Mouse (Mus musculus): ENCODE measurements around the gene Stard5.

The Stard5 gene

DNA sequence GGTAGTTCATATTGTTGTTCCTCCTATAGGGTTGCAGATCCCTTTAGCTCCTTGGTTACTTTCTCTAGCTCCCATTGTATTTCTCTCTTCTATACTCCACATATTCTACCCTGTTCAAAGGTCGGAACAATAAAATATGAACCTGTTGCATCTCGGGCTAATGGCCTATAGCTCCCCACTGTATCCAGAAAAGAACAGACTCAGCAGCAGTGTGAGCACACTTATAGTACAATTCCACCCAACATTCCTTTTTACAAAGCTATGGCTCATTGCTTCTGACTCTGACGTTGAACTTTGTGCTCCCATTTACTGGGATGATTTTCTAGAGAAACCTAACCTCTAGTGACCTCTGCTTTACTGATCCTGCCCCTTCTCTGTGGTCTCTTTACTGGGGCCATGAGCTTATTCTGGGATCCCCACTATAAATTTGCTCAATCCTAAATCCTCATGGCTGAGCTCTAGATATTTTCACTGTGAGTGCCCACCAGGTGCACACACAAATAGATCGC lies 34.4 kb downstream of the Stard5 start:
- DNase-seq (ENCODE audit: low spot score in 2 of 2): no peak

DNA sequence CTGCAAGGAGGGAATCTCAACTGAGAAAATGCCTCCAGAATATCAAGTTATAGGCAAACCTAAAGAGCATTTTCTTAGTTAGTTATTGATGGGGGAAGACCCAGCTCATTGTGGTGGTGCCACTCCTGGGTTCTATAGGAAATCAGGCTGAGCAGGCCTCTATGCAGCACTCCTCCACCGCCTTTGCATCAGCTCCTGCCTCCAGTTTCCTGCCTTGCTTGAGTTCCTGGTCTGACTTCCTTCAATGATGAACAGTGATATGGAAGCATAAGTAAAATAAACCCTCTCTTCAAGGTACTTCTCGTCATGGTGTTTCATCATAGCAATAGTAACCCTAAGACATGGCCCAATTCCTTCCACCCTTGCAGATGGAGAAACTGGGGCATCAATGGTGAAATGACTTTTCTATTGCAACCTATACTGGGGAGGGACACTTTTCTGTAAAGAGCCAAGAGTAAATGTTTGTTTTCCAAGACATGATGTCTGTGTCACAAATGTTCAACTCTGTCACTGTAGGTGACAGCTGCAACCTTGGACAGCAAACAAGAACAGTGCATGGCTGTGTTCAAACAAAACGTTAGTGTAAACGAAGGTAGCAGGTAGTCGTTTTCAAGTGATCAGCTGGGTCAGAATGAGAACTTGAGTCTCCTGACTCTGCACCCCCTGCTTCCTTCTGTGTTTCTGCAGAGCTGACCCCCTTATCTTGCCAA lies 36.3 kb downstream of the Stard5 start:
- no peak for DNase-seq (ENCODE audit: low spot score in 2 of 2)

DNA sequence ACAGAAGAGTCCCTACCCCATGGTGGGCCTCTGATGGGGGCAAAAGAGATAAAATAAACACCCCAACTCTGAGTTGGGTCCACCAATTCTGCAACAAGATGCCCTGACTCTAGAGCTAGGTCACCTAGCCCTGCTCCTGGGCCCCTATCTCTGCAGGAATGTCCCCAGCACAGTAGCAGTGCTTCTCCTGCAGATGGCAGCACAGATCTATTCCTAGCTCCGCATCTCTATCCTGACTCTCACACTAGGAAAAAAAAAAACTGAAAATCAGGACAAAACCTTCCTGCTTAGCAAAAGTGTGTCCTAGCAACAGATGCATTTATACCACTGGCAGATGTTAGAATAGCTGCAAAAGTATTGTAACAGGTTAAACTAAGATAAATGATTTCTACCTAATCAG lies 37.0 kb downstream of the Stard5 start:
- DNase-seq (ENCODE audit: low spot score in 2 of 2): no peak

DNA sequence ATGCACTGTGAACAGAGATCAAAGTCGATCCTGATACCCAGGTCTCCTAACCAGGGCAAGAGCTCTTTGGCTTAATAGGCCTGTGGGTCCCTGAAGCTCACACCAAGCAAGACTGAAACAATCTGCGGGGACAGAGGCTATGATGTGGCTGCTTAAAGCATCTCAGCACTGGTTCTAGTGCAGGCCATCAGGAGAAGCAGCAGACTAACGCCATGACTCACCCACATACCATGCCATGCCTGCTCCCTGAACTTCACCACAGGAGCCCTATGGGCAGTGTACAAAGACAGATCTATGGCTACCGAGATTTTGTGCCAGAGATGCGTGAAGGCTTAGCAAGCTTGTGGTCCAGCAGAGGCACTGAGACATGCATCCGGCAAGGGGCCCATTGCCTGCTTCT lies 39.8 kb downstream of the Stard5 start:
- DNase-seq (ENCODE audit: low spot score in 2 of 2): no peak

DNA sequence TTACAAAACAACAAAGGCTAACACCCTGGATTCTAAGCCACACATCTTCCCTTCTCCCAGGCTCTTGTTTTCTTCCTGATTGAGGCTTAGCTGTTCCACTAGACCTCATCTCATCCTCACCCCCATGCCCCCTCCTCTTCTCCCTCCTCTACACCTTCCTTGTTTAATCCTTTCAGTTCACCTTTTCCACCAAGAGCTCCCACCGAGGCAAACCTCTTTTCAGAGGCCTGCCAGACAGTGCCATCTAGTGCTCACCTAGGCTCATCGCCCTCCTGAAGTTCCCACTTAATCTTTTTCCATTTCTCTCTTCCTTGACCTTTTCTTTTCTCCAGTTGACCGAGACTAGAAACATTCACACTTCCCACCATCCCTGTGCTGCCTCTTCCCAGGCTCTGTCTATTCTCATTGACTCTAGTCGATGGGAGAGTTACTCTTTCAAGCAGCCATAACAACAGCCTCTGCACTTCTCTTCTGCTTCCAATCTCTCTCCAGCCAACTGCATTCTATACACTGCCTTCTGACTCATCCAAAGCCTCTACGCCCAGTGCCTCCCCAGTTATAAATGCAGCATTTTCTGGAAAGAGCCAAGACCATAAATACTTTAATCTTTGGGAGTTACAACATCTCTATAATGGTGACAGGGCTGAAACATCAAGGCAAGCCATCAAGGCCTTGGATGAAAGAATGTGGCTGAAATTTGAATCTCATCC lies 43.9 kb downstream of the Stard5 start:
- DNase-seq (ENCODE audit: low spot score in 2 of 2): no peak

DNA sequence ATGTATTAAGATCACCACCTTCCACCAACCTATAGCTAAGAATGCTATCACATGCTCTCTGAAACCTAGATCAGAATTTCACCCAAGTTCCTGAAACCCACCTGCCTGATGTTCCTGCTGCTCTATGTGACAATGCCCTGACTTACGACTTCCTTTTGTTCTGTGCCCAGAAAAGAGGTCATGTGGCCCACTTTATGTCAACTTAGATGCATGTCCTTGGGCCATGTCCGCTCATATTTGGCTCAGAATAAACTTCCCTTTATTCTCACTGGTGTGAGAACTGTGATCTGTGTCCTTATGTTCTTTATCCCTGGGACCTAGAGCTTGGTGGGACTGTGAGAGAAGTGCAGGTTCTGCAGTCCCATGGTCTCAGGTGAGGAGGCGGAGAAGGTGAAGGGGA lies 45.5 kb downstream of the Stard5 start:
- no peak for DNase-seq (ENCODE audit: low spot score in 2 of 2)

DNA sequence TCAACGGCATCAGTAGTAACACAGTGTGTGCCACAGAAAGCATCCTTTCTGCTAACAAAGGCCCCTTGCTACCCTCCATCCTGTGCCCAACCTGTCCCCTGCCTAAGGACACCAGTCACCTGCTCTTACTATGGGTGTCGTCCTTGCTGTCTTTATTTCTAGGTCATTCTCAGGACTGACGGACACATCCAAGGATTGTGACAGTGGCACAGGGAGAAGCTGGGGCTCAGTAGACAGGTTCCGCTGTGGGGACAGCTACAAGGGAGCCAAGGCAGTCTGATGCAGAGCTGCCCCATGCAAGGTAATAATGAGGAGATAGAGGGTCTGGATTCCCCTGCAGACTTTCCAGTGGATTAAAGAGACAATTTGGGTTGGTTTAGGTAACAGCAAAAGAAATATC lies 46.7 kb downstream of the Stard5 start:
- DNase-seq (ENCODE audit: low spot score in 2 of 2): no peak

DNA sequence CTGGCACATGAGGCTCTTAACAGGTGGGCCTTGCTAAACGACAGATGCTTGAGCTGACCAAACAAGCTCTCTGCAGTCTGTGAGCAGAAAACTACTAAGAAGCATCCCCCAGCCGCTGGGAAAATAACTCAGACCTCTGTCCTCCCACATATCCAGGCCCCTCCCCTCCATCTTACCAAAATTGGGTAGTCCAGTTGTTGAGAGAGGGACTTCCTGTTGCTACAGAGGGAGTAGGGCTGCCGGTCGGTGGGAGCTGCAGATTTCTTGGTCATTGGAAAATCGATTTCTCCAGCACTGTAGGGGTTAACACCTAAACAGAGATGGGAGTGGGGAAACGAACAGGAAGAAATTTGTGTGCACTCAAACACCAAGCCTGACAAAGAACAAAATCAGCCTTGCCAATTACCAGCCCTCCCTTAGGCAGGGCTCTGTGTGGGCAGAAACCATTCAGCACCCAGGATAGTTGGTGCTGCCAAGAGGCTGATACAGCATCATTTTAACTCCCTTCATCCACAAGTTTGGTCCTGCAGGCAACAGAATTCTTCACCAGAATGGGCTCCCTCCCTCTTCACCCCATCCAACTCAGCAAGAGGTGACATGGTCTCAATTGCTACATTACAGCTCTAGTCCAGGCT lies 51.0 kb downstream of the Stard5 start:
- DNase-seq (ENCODE audit: low spot score in 2 of 2): no peak

DNA sequence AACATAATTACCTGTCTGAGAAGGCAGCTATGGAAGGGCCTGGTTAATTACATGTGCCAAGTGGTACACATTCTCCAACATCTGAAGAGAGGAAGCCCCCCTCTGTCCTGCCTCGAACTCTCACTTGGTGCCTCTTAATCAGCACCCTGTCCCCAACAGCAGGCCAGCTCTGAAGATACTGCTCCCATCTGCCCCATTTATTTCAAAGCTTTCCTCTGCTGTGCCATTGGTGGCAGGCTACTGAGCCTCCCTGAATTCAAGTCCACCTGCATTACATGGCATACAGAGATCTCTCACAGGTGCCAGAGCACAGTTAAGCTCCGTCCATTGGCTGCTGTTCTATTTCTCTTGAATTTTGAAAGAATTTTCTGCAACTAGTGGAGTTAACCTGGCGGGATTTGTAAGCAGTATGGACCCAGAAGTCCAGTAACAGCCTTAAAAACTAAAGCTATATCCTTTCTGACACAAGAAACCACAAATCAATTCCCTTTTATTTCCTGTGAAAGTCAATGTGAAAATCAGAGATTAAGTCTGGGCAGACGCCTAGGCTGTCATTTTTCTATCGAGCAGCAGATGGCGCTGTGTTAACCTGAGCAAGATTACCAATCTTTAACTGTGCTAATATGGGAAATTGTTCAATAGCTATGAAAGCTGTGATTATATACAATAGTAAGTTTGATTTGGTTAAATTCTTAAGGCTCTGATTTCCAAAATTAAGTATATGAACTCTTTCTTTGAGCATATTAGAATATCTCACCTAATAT lies 63.9 kb downstream of the Stard5 start:
- DNase-seq (ENCODE audit: low spot score in 2 of 2): no peak

DNA sequence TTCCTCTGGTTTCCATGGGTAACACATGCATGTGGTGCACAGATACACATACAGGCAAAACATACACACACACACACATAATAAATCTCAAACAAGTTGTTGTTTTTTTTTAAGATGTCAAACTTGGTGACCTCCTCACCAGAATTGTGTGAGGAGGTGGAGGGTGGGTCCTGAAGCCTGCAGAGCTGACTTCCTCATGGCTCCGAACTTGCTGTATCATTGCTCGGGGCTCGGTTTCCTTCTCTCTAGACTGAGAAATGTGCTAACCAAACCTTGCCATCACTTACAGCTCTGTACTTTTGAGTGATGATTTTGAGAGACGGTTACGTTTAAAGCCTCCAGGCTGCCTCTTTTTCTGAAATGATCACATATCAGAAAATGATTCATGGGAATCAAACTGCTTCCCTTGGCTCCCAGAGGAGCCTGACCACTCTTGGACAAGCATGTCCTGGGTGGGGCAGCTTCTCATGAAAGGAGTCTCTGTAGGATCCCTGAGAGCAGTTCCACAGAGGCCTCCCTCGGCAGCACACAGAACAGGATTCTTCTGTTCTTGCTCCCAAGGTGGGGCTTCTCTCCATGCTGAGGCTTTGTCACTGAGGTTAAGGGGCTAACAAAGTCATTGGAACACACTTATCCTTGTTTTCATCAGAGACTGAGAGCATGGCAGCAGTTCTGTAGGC lies 67.4 kb downstream of the Stard5 start:
- DNase-seq (ENCODE audit: low spot score in 2 of 2): no peak

Data from urinary bladder, adult 18-20 months (tissue).